Mouse (Mus musculus) embryonic facial prominence, embryonic 14.5 days (tissue): Measurements from ENCODE around the gene Grik3. TPM values are rescaled to one million over a fixed set of nuclear protein-coding genes. Genes with fewer than 3 reads are reported as not detected.
"Not testable (repeated sequence)": the region's sequence is repeated elsewhere in the genome, so short reads cannot be mapped to it uniquely, and the experiment has no call there.

Source experiments
- ATAC-seq: fragments of 200-750 bp; cut with Nextera tagmentation; 2 replicates; pipeline ENCODE4 v1.8.0; 2017; ENCODE audit warnings: low read depth, moderate number of reproducible peaks, moderate TSS enrichment
- DNase-seq: peaks from one replicate; pipeline ENCODE4 v3.0.0-alpha.2; 2015; ENCODE audit warnings: low spot score
- H3K27ac ChIP-seq: fragments of 300-500 bp; sonication (generic); replicated peaks from 2 replicates; pipeline ENCODE4 v1.5.1; 2014; ENCODE audit warnings: low read depth, mild to moderate bottlenecking, low read length, moderate library complexity
- H3K27me3 ChIP-seq: fragments of 300-500 bp; sonication (generic); replicated peaks from 2 replicates; pipeline ENCODE4 v1.6.1; 2014; ENCODE audit warnings: low read length; ENCODE audit not compliant: control insufficient read depth, insufficient read depth
- H3K36me3 ChIP-seq: fragments of 300-500 bp; sonication (generic); 2 replicates; pipeline ENCODE4 v1.6.1; 2014; ENCODE audit warnings: low read length, mixed read lengths; ENCODE audit not compliant: control insufficient read depth, insufficient read depth
- H3K4me1 ChIP-seq: fragments of 300-500 bp; sonication (generic); 2 replicates; pipeline ENCODE4 v1.6.1; 2014; ENCODE audit warnings: antibody characterized with exemption, low read length; ENCODE audit not compliant: control insufficient read depth, insufficient read depth
- H3K4me2 ChIP-seq: fragments of 300-500 bp; sonication (generic); 2 replicates; pipeline ENCODE4 v1.6.1; 2014; ENCODE audit warnings: low read depth, mild to moderate bottlenecking, low read length, moderate library complexity, mixed read lengths
- H3K4me3 ChIP-seq: fragments of 300-500 bp; sonication (generic); 2 replicates; pipeline ENCODE4 v1.5.1; 2014; ENCODE audit warnings: low read depth, mild to moderate bottlenecking, low read length
- H3K9ac ChIP-seq: fragments of 300-500 bp; sonication (generic); 2 replicates; pipeline ENCODE4 v1.6.1; 2014; ENCODE audit warnings: low read depth, mild to moderate bottlenecking, low read length, moderate library complexity, mixed read lengths
- H3K9me3 ChIP-seq: fragments of 300-500 bp; sonication (generic); 2 replicates; pipeline ENCODE4 v1.6.1; 2016; ENCODE audit warnings: low read length; ENCODE audit not compliant: control insufficient read depth
- WGBS: fragments of 180-500 bp; shearing (Covaris S2); extraction: QIAGEN DNeasy Blood & Tissue Kit; methylation state at CpG from one replicate; pipeline ENCODE4 v1.1.7; 2014; 5-methylcytosine and 5-hydroxymethylcytosine counted together
- polyA plus RNA-seq: library from polyadenylated mRNA; unstranded; fragments of >200 nt; fragmentation: Nextera tagmentation; extraction: Ambion mirVana; gene quantifications from 2 replicates; pipeline ENCODE4 v1.2.1, GENCODE M21; 2014

The Grik3 gene
- polyA plus RNA-seq, 1 experiment from 2014 or later: 0.39 TPM

- Histone ChIP-seq H3K9ac (no peak overlapping the region), H3K36me3 (no peaks in the 10 kb centered on the region), H3K27ac (no peak overlapping the region), H3K4me2 (no peak overlapping the region), H3K4me3 (no peak overlapping the region), H3K9me3 (no peaks in the 10 kb centered on the region), H3K27me3 (no peaks in the 10 kb centered on the region; the same call in 1 of the 2 replicates), H3K4me1 (no peaks in the 10 kb centered on the region; the same call in 1 of the 2 replicates)
- ATAC-seq: no peak
- no peak for DNase-seq
- WGBS: 72% methylated on average over 7 of the region's 8 CpGs
Observed at GRCm38 (mm10) chr4:125600642-125601041, 110.1 kb downstream of the Grik3 start.

- WGBS: 59% methylated on average over 3 of the region's 3 CpGs
- no peaks in the 10 kb centered on the region for H3K9me3 ChIP-seq
- H3K4me3 ChIP-seq: no peak overlapping the region
- H3K4me1 ChIP-seq: no peaks in the 10 kb centered on the region; the same call in 1 of the 2 replicates
- DNase-seq (no peak), ATAC-seq (no peak)
- no peaks in the 10 kb centered on the region; the same call in 1 of the 2 replicates for H3K27me3 ChIP-seq
- no peak overlapping the region for H3K4me2 ChIP-seq
- H3K9ac ChIP-seq: no peak overlapping the region
- H3K27ac ChIP-seq: no peak overlapping the region
- no peaks in the 10 kb centered on the region for H3K36me3 ChIP-seq
Observed at GRCm38 (mm10) chr4:125601301-125601700, 110.8 kb downstream of the Grik3 start.

- no peak overlapping the region for H3K9ac ChIP-seq
- no peak overlapping the region for H3K4me2 ChIP-seq
- no peaks in the 10 kb centered on the region for H3K9me3 ChIP-seq
- ATAC-seq (no peak), DNase-seq (no peak)
- H3K36me3 ChIP-seq: no peaks in the 10 kb centered on the region
- H3K4me1 ChIP-seq: no peaks in the 10 kb centered on the region; the same call in 1 of the 2 replicates
- H3K4me3 ChIP-seq: no peak overlapping the region
- 57% methylated on average over 7 of the region's 7 CpGs for WGBS
- no peak overlapping the region for H3K27ac ChIP-seq
- no peaks in the 10 kb centered on the region for H3K27me3 ChIP-seq
Observed at GRCm38 (mm10) chr4:125604494-125604893, 114.0 kb downstream of the Grik3 start.

- Histone ChIP-seq H3K36me3 (no peaks in the 10 kb centered on the region), H3K27me3 (no peaks in the 10 kb centered on the region), H3K9ac (no peak overlapping the region), H3K4me3 (no peak overlapping the region), H3K4me1 (no peaks in the 10 kb centered on the region), H3K27ac (no peak overlapping the region), H3K4me2 (no peak overlapping the region), H3K9me3 (no peaks in the 10 kb centered on the region)
- ATAC-seq: no peak
- WGBS: 68% methylated on average over 6 of the region's 6 CpGs
- DNase-seq: no peak
Observed at GRCm38 (mm10) chr4:125606147-125606546, 115.6 kb downstream of the Grik3 start.

GRCm38 (mm10) chr4:125607397-125608042 lies 117.0 kb downstream of the Grik3 start:
- Histone ChIP-seq H3K36me3 (no peaks in the 10 kb centered on the region), H3K9me3 (no peaks in the 10 kb centered on the region), H3K27me3 (no peaks in the 10 kb centered on the region), H3K4me3 (no peak overlapping the region), H3K4me2 (no peak overlapping the region), H3K9ac (no peak overlapping the region), H3K27ac (no peak overlapping the region), H3K4me1 (no peaks in the 10 kb centered on the region)
- ATAC-seq: no peak
- DNase-seq: no peak
- WGBS: 52% methylated on average over 10 of the region's 10 CpGs

- not testable (repeated sequence) for H3K4me2 ChIP-seq, H3K4me3 ChIP-seq, ATAC-seq, H3K9ac ChIP-seq, H3K9me3 ChIP-seq, H3K36me3 ChIP-seq, H3K27me3 ChIP-seq, H3K27ac ChIP-seq, DNase-seq, H3K4me1 ChIP-seq
- 72% methylated on average over 3 of the region's 4 CpGs for WGBS
Observed at GRCm38 (mm10) chr4:125608896-125609295, 118.4 kb downstream of the Grik3 start.

- Histone ChIP-seq H3K27ac (no peak overlapping the region), H3K36me3 (no peaks in the 10 kb centered on the region), H3K4me3 (no peak overlapping the region), H3K9me3 (no peaks in the 10 kb centered on the region), H3K27me3 (no peaks in the 10 kb centered on the region), H3K4me1 (no peaks in the 10 kb centered on the region), H3K9ac (no peak overlapping the region), H3K4me2 (no peak overlapping the region)
- ATAC-seq (no peak), DNase-seq (no peak)
- 65% methylated on average over 21 of the region's 21 CpGs for WGBS
Observed at GRCm38 (mm10) chr4:125609320-125610306, 119.1 kb downstream of the Grik3 start.

DNA sequence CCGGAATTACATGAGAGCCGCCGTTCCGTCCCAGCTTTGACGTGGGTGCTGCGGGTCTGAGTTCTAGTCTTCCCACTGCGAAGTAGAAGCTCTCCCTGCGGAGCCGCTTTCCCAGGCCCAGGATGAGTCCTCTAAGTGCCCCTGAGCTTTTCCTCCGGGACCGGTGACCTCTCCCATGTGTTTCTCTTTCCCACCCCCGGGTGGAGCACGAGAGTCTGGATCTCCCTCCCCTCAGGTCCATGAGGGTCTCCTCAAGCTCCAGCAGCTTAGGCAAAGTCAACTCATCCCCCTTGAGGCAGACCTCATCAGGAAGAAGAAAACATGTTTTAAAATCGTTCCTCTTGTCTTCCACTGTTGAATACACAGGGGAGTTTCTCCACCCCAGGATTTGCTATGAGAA lies 127.4 kb downstream of the Grik3 start:
- WGBS: 82% methylated on average over 14 of the region's 14 CpGs
- H3K27ac ChIP-seq: no peak overlapping the region
- no peak for ATAC-seq

More for the DNA sequence above, 127.4 kb downstream of the Grik3 start:
- H3K4me2 ChIP-seq: no peak overlapping the region
- no peak for DNase-seq
- no peaks in the 10 kb centered on the region for H3K4me1 ChIP-seq
- H3K9ac ChIP-seq: no peak overlapping the region
- H3K36me3 ChIP-seq: no peaks in the 10 kb centered on the region
- H3K4me3 ChIP-seq: no peak overlapping the region
- H3K27me3 ChIP-seq: no peaks in the 10 kb centered on the region
- no peaks in the 10 kb centered on the region for H3K9me3 ChIP-seq
